Mouse (Mus musculus) liver, adult 2 months (tissue): ENCODE data around the gene Hprt. TPM values are rescaled to one million over a fixed set of nuclear protein-coding genes. Genes with fewer than 3 reads are reported as not detected.

Experiments used
- DNase-seq: peaks from one replicate; pipeline ENCODE4 v3.0.0-alpha.2; 2011; ENCODE audit warnings: low read depth, low spot score; ENCODE audit errors: extremely low read depth
- H3K27ac ChIP-seq: fragments of 200-500 bp; replicated peaks from 2 replicates; pipeline ENCODE4 v1.5.1; 2012; ENCODE audit warnings: low read depth, mild to moderate bottlenecking, control low read depth, inconsistent platforms, low read length; ENCODE audit not compliant: insufficient read depth
- H3K27me3 ChIP-seq: fragments of 200-500 bp; 2 replicates; pipeline ENCODE4 v1.6.1; 2012; ENCODE audit warnings: mild to moderate bottlenecking, moderate library complexity, low read length, inconsistent platforms; ENCODE audit not compliant: control insufficient read depth, insufficient read depth
- H3K36me3 ChIP-seq: fragments of 200-500 bp; 2 replicates; pipeline ENCODE4 v1.6.1; 2012; ENCODE audit warnings: low read length, inconsistent platforms; ENCODE audit not compliant: control insufficient read depth, insufficient read depth
- H3K4me1 ChIP-seq: fragments of 200-500 bp; 2 replicates; pipeline ENCODE4 v1.6.1; 2011; ENCODE audit warnings: low read length; ENCODE audit not compliant: control insufficient read depth, insufficient read depth
- H3K4me3 ChIP-seq: fragments of 200-500 bp; 2 replicates; pipeline ENCODE4 v1.5.1; 2011; ENCODE audit warnings: low read depth, mild to moderate bottlenecking, control low read depth, low read length, moderate library complexity; ENCODE audit not compliant: insufficient read depth
- H3K79me2 ChIP-seq: fragments of 200-500 bp; 2 replicates; pipeline ENCODE4 v1.6.1; 2012; ENCODE audit warnings: inconsistent platforms, mild to moderate bottlenecking, low read length, moderate library complexity; ENCODE audit not compliant: control insufficient read depth, insufficient read depth
- H3K9ac ChIP-seq: fragments of 200-500 bp; 2 replicates; pipeline ENCODE4 v1.6.1; 2012; ENCODE audit warnings: low read depth, mild to moderate bottlenecking, control low read depth, inconsistent platforms, low read length
- CTCF ChIP-seq: fragments of 200-500 bp; IDR thresholded peaks from 2 replicates; pipeline ENCODE4 v1.5.1; 2011; ENCODE audit warnings: low read depth, low read length, control low read depth
- POLR2A ChIP-seq: fragments of 200-500 bp; IDR thresholded peaks from 2 replicates; pipeline ENCODE4 v1.6.1; 2011; ENCODE audit warnings: low read length, control low read depth; ENCODE audit not compliant: insufficient read depth; ENCODE audit errors: extremely low read depth
- WGBS: fragments of 180-500 bp; shearing (Covaris S2); methylation state at CpG from one replicate; pipeline ENCODE4 v1.1.7; 2018; 5-methylcytosine and 5-hydroxymethylcytosine counted together
- polyA plus RNA-seq: library from polyadenylated mRNA; depleted of rRNA; stranded (reverse); fragments of >200 nt; gene quantifications from 2 replicates; pipeline ENCODE4 v1.2.3, GENCODE M21; 2012; rRNA removed
- total RNA-seq: library from RNA; depleted of rRNA; stranded (reverse); fragments of >200 nt; gene quantifications from 2 replicates; pipeline ENCODE4 v1.2.3, GENCODE M21; 2014; rRNA removed

Gene Hprt
- total RNA-seq: 50.3 and 56.2 TPM in 2 replicates
- polyA plus RNA-seq: 11.9 and 16.7 TPM in 2 replicates

DNA sequence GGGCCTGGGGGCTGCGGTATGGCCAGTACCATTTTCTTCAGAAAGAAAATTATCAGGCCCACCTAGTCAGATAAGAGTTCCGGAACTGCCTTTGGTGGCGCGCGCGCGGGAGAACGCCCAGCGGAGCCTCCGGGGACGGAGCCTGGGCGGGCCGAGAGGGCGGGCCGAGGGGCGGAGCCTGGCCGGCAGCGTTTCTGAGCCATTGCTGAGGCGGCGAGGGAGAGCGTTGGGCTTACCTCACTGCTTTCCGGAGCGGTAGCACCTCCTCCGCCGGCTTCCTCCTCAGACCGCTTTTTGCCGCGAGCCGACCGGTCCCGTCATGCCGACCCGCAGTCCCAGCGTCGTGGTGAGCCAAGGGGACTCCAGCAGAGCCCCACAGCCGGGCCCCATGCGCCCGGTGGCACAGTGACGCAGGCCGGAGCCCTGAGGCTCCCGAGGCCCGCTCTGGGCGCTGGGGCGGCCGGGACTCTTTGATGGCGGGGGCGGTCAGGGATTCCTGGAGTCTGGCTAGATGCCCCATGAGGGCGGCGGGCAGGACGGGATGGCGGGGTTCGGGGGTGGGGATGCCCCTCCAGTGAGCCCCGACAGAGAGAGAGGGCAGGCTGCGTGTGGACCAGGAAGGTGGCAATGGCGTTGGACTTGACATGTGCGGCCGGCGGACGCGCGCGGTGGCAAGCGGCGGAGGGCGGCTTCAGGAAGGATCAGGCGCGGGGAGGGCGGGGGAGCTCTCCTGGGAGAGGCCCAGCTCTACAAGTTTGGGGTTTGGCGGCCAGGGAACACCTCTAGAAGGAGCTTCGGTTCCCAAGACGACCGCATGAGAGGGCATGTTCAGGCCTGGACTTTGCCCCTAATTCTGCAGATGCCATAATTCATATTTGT lies at the start of gene Hprt:
Gene Hprt (plus strand): TSS at position 233 of the 879 bp plus-strand sequence.
- H3K36me3 ChIP-seq: no peaks in the 10 kb centered on the region
- H3K79me2 ChIP-seq: no peaks in the 10 kb centered on the region; the same call in 1 of the 2 replicates
- peak within 1 kb of the TSS; percentile 93 for H3K9ac ChIP-seq
- peak within 1 kb of the TSS; percentile 82 for H3K27ac ChIP-seq
- no peaks in the 10 kb centered on the region for H3K27me3 ChIP-seq
- H3K4me3 ChIP-seq: peak within 1 kb of the TSS; percentile 88
- H3K4me1 ChIP-seq: peaks cover 5% of the 10 kb centered on the region; the same call in 1 of the 2 replicates
- DNase-seq: peak; percentile 67
- no peak for TF ChIP-seq CTCF
- TF ChIP-seq POLR2A: peak; percentile 77
- under 1% methylated on average over 72 of the region's 72 CpGs for WGBS

DNA sequence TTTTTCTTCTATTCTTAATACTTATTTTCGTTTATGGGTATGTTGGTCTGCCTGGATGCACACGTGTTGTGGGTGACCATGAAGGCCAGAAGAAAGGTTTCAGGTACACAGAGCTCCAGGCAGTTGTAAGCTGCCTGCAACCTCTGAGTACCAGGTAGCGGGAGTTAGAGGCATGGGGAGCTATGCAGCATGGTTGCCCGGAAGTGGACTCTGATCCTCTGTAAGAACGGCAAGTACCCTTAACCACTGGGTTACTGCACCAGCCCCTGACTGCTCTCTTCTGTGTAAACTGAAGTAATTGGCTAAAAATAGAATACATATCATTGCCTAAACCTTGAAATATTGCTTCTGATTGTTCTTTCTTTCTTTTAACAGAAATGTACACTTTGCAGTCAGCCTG lies 42.4 kb upstream of the Hprt start:
- no peak for TF ChIP-seq CTCF
- no peak for TF ChIP-seq POLR2A
- no peak overlapping the region for H3K9ac ChIP-seq
- WGBS: 75% methylated on average over 5 of the region's 5 CpGs

DNA sequence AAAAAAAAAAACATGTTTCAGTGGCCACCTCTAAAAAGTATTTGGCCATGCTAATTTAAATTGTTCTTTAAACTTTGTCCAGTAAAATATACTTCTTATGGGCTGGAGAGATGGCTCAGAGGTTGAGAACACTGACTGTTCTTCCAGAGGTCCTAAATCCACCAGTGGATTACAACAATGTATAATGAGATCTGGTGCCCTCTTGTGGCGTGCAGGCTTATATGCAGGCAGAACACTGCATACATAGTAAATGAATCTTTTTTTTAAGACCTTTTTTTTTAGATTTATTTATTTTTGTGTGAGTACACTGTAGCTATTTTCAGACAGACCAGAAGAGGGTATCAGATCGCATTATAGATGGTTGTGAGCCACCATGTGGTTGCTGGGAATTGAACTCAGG lies 38.2 kb upstream of the Hprt start:
- Histone ChIP-seq H3K27ac (no peak overlapping the region), H3K79me2 (no peaks in the 10 kb centered on the region), H3K27me3 (no peaks in the 10 kb centered on the region), H3K36me3 (no peaks in the 10 kb centered on the region; the same call in none of the 2 replicates), H3K4me1 (no peaks in the 10 kb centered on the region), H3K9ac (no peak overlapping the region), H3K4me3 (no peak overlapping the region)
- DNase-seq: no peak
- 84% methylated on average over 2 of the region's 2 CpGs for WGBS
- no peak for TF ChIP-seq POLR2A
- TF ChIP-seq CTCF: 0 out of 2 replicates have a peak, but pooled peaks have one; percentile 13

More for the DNA sequence above, 42.4 kb upstream of the Hprt start:
- H3K4me3 ChIP-seq: no peak overlapping the region
- no peaks in the 10 kb centered on the region for H3K4me1 ChIP-seq
- no peak for DNase-seq
- H3K27me3 ChIP-seq: no peaks in the 10 kb centered on the region
- H3K27ac ChIP-seq: no peak overlapping the region
- no peaks in the 10 kb centered on the region for H3K79me2 ChIP-seq
- peaks cover 5% of the 10 kb centered on the region; the same call in 1 of the 2 replicates for H3K36me3 ChIP-seq

DNA sequence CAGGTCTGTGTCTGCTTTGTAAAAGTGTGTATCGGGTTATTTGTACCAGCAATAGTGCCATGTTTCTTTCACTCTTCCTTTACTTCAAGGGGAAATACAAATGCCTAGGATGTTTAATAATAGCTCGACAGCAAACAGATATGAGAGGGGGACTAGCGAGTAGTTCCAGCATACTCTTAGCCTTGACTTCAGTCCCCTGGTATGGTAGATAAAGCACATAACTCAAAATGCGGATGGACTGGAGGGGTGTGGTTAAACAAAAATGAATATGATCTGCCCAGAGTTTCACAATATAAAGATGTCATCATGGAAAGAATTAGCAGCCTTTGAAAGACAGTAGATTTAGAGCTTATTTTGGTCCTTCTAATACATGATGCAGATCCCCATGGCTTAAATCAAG lies 31.0 kb upstream of the Hprt start:
- Histone ChIP-seq H3K27me3 (no peaks in the 10 kb centered on the region), H3K79me2 (no peaks in the 10 kb centered on the region), H3K36me3 (no peaks in the 10 kb centered on the region; the same call in none of the 2 replicates), H3K27ac (no peak overlapping the region), H3K9ac (no peak overlapping the region), H3K4me3 (no peak overlapping the region), H3K4me1 (no peaks in the 10 kb centered on the region)
- no peak for DNase-seq
- 86% methylated on average over 4 of the region's 4 CpGs for WGBS
- TF ChIP-seq POLR2A (no peak), CTCF (no peak)

DNA sequence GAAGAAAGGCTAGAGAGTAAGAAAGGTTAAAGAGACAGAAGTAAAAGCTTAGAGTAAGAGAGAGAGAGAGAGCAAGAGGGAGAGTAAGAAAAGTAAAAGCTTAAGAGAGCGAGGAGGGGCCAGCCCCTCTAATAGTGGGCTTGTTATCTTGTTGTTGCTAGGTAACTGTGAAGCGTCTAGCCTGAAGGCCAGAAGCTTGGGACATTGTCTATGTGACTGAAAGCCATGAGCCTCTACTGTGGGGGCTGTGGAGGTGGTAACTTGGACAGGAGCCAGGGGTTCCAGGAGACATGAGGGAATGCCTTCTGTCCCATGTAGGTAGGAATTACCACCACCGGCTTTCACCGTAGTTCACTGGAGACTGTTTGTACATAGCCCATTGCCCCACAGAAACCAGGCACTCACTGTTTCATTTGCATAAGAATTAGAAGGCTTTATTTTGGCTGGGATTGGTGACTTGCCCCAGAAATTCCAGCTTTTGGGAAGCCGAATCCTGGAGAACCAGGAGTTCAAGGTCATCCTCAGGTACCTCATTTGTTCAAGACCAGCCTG lies 26.3 kb upstream of the Hprt start:
- Histone ChIP-seq H3K4me3 (no peak overlapping the region), H3K36me3 (no peaks in the 10 kb centered on the region), H3K4me1 (no peaks in the 10 kb centered on the region), H3K9ac (no peak overlapping the region), H3K27me3 (no peaks in the 10 kb centered on the region), H3K79me2 (no peaks in the 10 kb centered on the region), H3K27ac (no peak overlapping the region)
- no peak for DNase-seq
- 89% methylated on average over 5 of the region's 5 CpGs for WGBS
- no peak for TF ChIP-seq POLR2A
- no peak for TF ChIP-seq CTCF
